Mouse (Mus musculus): Measurements from ENCODE around the gene Arl16. TPM values are rescaled to one million over a fixed set of nuclear protein-coding genes. Genes with fewer than 3 reads are reported as not detected.
A peak's percentile ranks its signal among the peaks of the same experiment; 100 is the strongest.

Gene Arl16
- total and polyA plus RNA-seq, 2 experiments from 2014 or later: 35.2 to 56.4 TPM

- peak; percentile 95 for ATAC-seq
- DNase-seq: peak; percentile 89
- 2% methylated on average over 65 of the region's 77 CpGs for WGBS
- H3K27ac ChIP-seq (ENCODE audit: low read depth, low read length): peak within 1 kb of the TSS; percentile 58; the same call in 1 of the 2 replicates
- peaks cover 22% of the 10 kb centered on the region for H3K36me3 ChIP-seq (ENCODE audit: insufficient read depth)
- H3K9me3 ChIP-seq (ENCODE audit: low read length): no peaks in the 10 kb centered on the region
- H3K9ac ChIP-seq: peak within 1 kb of the TSS; percentile 90
- peak within 1 kb of the TSS; percentile 78 for H3K4me3 ChIP-seq (ENCODE audit: low read depth, low read length)
- no peaks in the 10 kb centered on the region for H3K27me3 ChIP-seq (ENCODE audit: insufficient read depth, low read length)
- peak within 1 kb of the TSS; percentile 81 for H3K4me2 ChIP-seq (ENCODE audit: low read depth)
- peaks cover 10% of the 10 kb centered on the region; the same call in 1 of the 2 replicates for H3K4me1 ChIP-seq (ENCODE audit: insufficient read depth)
- no peak; the same call in 1 of the 2 replicates for TF ChIP-seq CTCF (IDR thresholded peaks at IDR 0.05; ENCODE audit: low read depth)
Measured at GRCm38 (mm10) chr11:120437152-120437856, 30.1 kb downstream of the Arl16 start, which contains the start of gene Nploc4. Nploc4 (minus strand) TSS chr11:120437708.

GRCm38 (mm10) chr11:120426727-120427126 lies 40.7 kb downstream of the Arl16 start:
- TF ChIP-seq CTCF (IDR thresholded peaks at IDR 0.05; ENCODE audit: low read depth): no peak
- Histone ChIP-seq H3K27me3 (ENCODE audit: insufficient read depth, low read length) (no peaks in the 10 kb centered on the region), H3K9me3 (ENCODE audit: low read length) (no peaks in the 10 kb centered on the region), H3K27ac (ENCODE audit: low read depth, low read length) (no peak overlapping the region), H3K4me2 (ENCODE audit: low read depth) (no peak overlapping the region), H3K4me1 (ENCODE audit: insufficient read depth) (no peaks in the 10 kb centered on the region), H3K9ac (no peak overlapping the region), H3K4me3 (ENCODE audit: low read depth, low read length) (no peak overlapping the region), H3K36me3 (ENCODE audit: insufficient read depth) (peaks cover 65% of the 10 kb centered on the region)
- DNase-seq (no peak), ATAC-seq (no peak)
- 98% methylated on average over 3 of the region's 3 CpGs for WGBS

- Histone ChIP-seq H3K27ac (ENCODE audit: low read depth, low read length) (no peak overlapping the region), H3K4me1 (ENCODE audit: insufficient read depth) (no peaks in the 10 kb centered on the region), H3K9ac (no peak overlapping the region), H3K9me3 (ENCODE audit: low read length) (no peaks in the 10 kb centered on the region), H3K27me3 (ENCODE audit: insufficient read depth, low read length) (no peaks in the 10 kb centered on the region), H3K4me3 (ENCODE audit: low read depth, low read length) (no peak overlapping the region), H3K36me3 (ENCODE audit: insufficient read depth) (peaks cover 78% of the 10 kb centered on the region), H3K4me2 (ENCODE audit: low read depth) (no peak overlapping the region)
- DNase-seq (peak; percentile 76), ATAC-seq (no peak)
- peak; percentile 75 for TF ChIP-seq CTCF (IDR thresholded peaks at IDR 0.05; ENCODE audit: low read depth)
- WGBS: 66% methylated on average over 9 of the region's 9 CpGs
Measured at GRCm38 (mm10) chr11:120423569-120424295, 43.7 kb downstream of the Arl16 start.

- Histone ChIP-seq H3K27ac (ENCODE audit: low read depth, low read length) (no peak overlapping the region), H3K4me2 (ENCODE audit: low read depth) (no peak overlapping the region), H3K9ac (no peak overlapping the region), H3K36me3 (ENCODE audit: insufficient read depth) (peaks cover 78% of the 10 kb centered on the region), H3K4me1 (ENCODE audit: insufficient read depth) (no peaks in the 10 kb centered on the region), H3K9me3 (ENCODE audit: low read length) (no peaks in the 10 kb centered on the region), H3K27me3 (ENCODE audit: insufficient read depth, low read length) (no peaks in the 10 kb centered on the region), H3K4me3 (ENCODE audit: low read depth, low read length) (no peak overlapping the region)
- no peak for ATAC-seq
- WGBS: 92% methylated on average over 13 of the region's 13 CpGs
- no peak for DNase-seq
- TF ChIP-seq CTCF (IDR thresholded peaks at IDR 0.05; ENCODE audit: low read depth): no peak
Measured at GRCm38 (mm10) chr11:120422651-120423568, 44.5 kb downstream of the Arl16 start.

GRCm38 (mm10) chr11:120418592-120418991 lies 48.8 kb downstream of the Arl16 start:
- Histone ChIP-seq H3K27ac (ENCODE audit: low read depth, low read length) (no peak overlapping the region), H3K4me1 (ENCODE audit: insufficient read depth) (no peaks in the 10 kb centered on the region), H3K36me3 (ENCODE audit: insufficient read depth) (peaks cover 76% of the 10 kb centered on the region), H3K9me3 (ENCODE audit: low read length) (no peaks in the 10 kb centered on the region), H3K27me3 (ENCODE audit: insufficient read depth, low read length) (no peaks in the 10 kb centered on the region), H3K4me2 (ENCODE audit: low read depth) (no peak overlapping the region), H3K9ac (no peak overlapping the region), H3K4me3 (ENCODE audit: low read depth, low read length) (no peak overlapping the region)
- DNase-seq (no peak), ATAC-seq (no peak)
- 100% methylated on average over 1 of the region's 1 CpGs for WGBS
- no peak for TF ChIP-seq CTCF (IDR thresholded peaks at IDR 0.05; ENCODE audit: low read depth)

GRCm38 (mm10) chr11:120417852-120418251 lies 49.6 kb downstream of the Arl16 start:
- Histone ChIP-seq H3K36me3 (ENCODE audit: insufficient read depth) (peaks cover 77% of the 10 kb centered on the region), H3K4me1 (ENCODE audit: insufficient read depth) (no peaks in the 10 kb centered on the region)
- 92% methylated on average over 7 of the region's 7 CpGs for WGBS

More at GRCm38 (mm10) chr11:120417852-120418251, 49.6 kb downstream of the Arl16 start:
- no peaks in the 10 kb centered on the region for H3K9me3 ChIP-seq (ENCODE audit: low read length)
- no peak overlapping the region for H3K27ac ChIP-seq (ENCODE audit: low read depth, low read length)
- H3K4me2 ChIP-seq (ENCODE audit: low read depth): no peak overlapping the region
- no peak for DNase-seq
- no peak overlapping the region for H3K4me3 ChIP-seq (ENCODE audit: low read depth, low read length)
- ATAC-seq: no peak
- no peak for TF ChIP-seq CTCF (IDR thresholded peaks at IDR 0.05; ENCODE audit: low read depth)
- no peaks in the 10 kb centered on the region for H3K27me3 ChIP-seq (ENCODE audit: insufficient read depth, low read length)
- H3K9ac ChIP-seq: no peak overlapping the region

Other genes with a start within 250 kb of the Arl16 start
- 19.3 and 26.5 TPM in 2 replicates for gene Bahcc1, start 234.7 kb downstream of the Arl16 start, total RNA-seq (2014; rRNA removed)
- 3.9 and 6.5 TPM in 2 replicates for gene Bahcc1, start 234.7 kb downstream of the Arl16 start, polyA plus RNA-seq (2015; fragmentation: Nextera tagmentation; extraction: Ambion mirVana)
- gene Actg1, start 119.1 kb downstream of the Arl16 start, total RNA-seq (2014; rRNA removed): 2,455 and 2,516 TPM in 2 replicates
- 4,096 and 4,381 TPM in 2 replicates for gene Actg1, start 119.1 kb downstream of the Arl16 start, polyA plus RNA-seq (2015; fragmentation: Nextera tagmentation; extraction: Ambion mirVana)
- gene Fscn2, start 106.1 kb downstream of the Arl16 start, total RNA-seq (2014; rRNA removed): 0.29 TPM in 1 of 2 replicates, not detected in the other
- gene Fscn2, start 106.1 kb downstream of the Arl16 start, polyA plus RNA-seq (2015; fragmentation: Nextera tagmentation; extraction: Ambion mirVana): 1.9 and 2.0 TPM in 2 replicates
- gene Faap100, start 88.8 kb downstream of the Arl16 start, total RNA-seq (2014; rRNA removed): 107 and 132 TPM in 2 replicates
- 73.4 and 97.8 TPM in 2 replicates for gene Faap100, start 88.8 kb downstream of the Arl16 start, polyA plus RNA-seq (2015; fragmentation: Nextera tagmentation; extraction: Ambion mirVana)
- 44.2 and 65.8 TPM in 2 replicates for gene Nploc4, start 29.9 kb downstream of the Arl16 start, total RNA-seq (2014; rRNA removed)
- 23.1 and 28.6 TPM in 2 replicates for gene Nploc4, start 29.9 kb downstream of the Arl16 start, polyA plus RNA-seq (2015; fragmentation: Nextera tagmentation; extraction: Ambion mirVana)
- not detected in 2 replicates for gene Tspan10, start 25.0 kb downstream of the Arl16 start, total RNA-seq (2014; rRNA removed)
- gene Tspan10, start 25.0 kb downstream of the Arl16 start, polyA plus RNA-seq (2015; fragmentation: Nextera tagmentation; extraction: Ambion mirVana): not detected in 2 replicates
- gene Pde6g, start 14.1 kb downstream of the Arl16 start, total RNA-seq (2014; rRNA removed): 0.33 TPM in 1 of 2 replicates, not detected in the other
- gene Pde6g, start 14.1 kb downstream of the Arl16 start, polyA plus RNA-seq (2015; fragmentation: Nextera tagmentation; extraction: Ambion mirVana): 0.18 and 1.4 TPM in 2 replicates
- gene Oxld1, start 9.5 kb downstream of the Arl16 start, total RNA-seq (2014; rRNA removed): 9.9 and 15.2 TPM in 2 replicates
- gene Oxld1, start 9.5 kb downstream of the Arl16 start, polyA plus RNA-seq (2015; fragmentation: Nextera tagmentation; extraction: Ambion mirVana): 12.7 and 13.8 TPM in 2 replicates
- gene Ccdc137, start 9.5 kb downstream of the Arl16 start, total RNA-seq (2014; rRNA removed): 18.1 and 21.0 TPM in 2 replicates
- 13.6 and 15.4 TPM in 2 replicates for gene Ccdc137, start 9.5 kb downstream of the Arl16 start, polyA plus RNA-seq (2015; fragmentation: Nextera tagmentation; extraction: Ambion mirVana)
- gene Mrpl12, start 17.0 kb upstream of the Arl16 start, total RNA-seq (2014; rRNA removed): 42.6 and 49.9 TPM in 2 replicates
- gene Mrpl12, start 17.0 kb upstream of the Arl16 start, polyA plus RNA-seq (2015; fragmentation: Nextera tagmentation; extraction: Ambion mirVana): 143 and 179 TPM in 2 replicates
- 20.9 and 22.8 TPM in 2 replicates for gene Slc25a10, start 24.2 kb upstream of the Arl16 start, total RNA-seq (2014; rRNA removed)
- gene Slc25a10, start 24.2 kb upstream of the Arl16 start, polyA plus RNA-seq (2015; fragmentation: Nextera tagmentation; extraction: Ambion mirVana): 20.5 and 21.1 TPM in 2 replicates
- gene Gcgr, start 63.1 kb upstream of the Arl16 start, total RNA-seq (2014; rRNA removed): not detected in 2 replicates
- 0.09 and 0.22 TPM in 2 replicates for gene Gcgr, start 63.1 kb upstream of the Arl16 start, polyA plus RNA-seq (2015; fragmentation: Nextera tagmentation; extraction: Ambion mirVana)
- gene Mcrip1, start 82.1 kb upstream of the Arl16 start, total RNA-seq (2014; rRNA removed): 103 and 105 TPM in 2 replicates
- 261 and 275 TPM in 2 replicates for gene Mcrip1, start 82.1 kb upstream of the Arl16 start, polyA plus RNA-seq (2015; fragmentation: Nextera tagmentation; extraction: Ambion mirVana)
- not detected in 2 replicates for gene Ppp1r27, start 83.5 kb upstream of the Arl16 start, total RNA-seq (2014; rRNA removed)
- gene Ppp1r27, start 83.5 kb upstream of the Arl16 start, polyA plus RNA-seq (2015; fragmentation: Nextera tagmentation; extraction: Ambion mirVana): not detected in 2 replicates
- 162 and 174 TPM in 2 replicates for gene P4hb, start 105.6 kb upstream of the Arl16 start, total RNA-seq (2014; rRNA removed)
- gene P4hb, start 105.6 kb upstream of the Arl16 start, polyA plus RNA-seq (2015; fragmentation: Nextera tagmentation; extraction: Ambion mirVana): 208 and 218 TPM in 2 replicates
- gene Arhgdia, start 114.0 kb upstream of the Arl16 start, total RNA-seq (2014; rRNA removed): 214 and 237 TPM in 2 replicates
- gene Arhgdia, start 114.0 kb upstream of the Arl16 start, polyA plus RNA-seq (2015; fragmentation: Nextera tagmentation; extraction: Ambion mirVana): 416 and 435 TPM in 2 replicates
- 99.8 and 111 TPM in 2 replicates for gene Alyref, start 130.8 kb upstream of the Arl16 start, total RNA-seq (2014; rRNA removed)
- 207 and 238 TPM in 2 replicates for gene Alyref, start 130.8 kb upstream of the Arl16 start, polyA plus RNA-seq (2015; fragmentation: Nextera tagmentation; extraction: Ambion mirVana)
- 54.2 and 64.2 TPM in 2 replicates for gene Anapc11, start 130.8 kb upstream of the Arl16 start, total RNA-seq (2014; rRNA removed)
- gene Anapc11, start 130.8 kb upstream of the Arl16 start, polyA plus RNA-seq (2015; fragmentation: Nextera tagmentation; extraction: Ambion mirVana): 207 and 226 TPM in 2 replicates
- gene Npb, start 140.9 kb upstream of the Arl16 start, total RNA-seq (2014; rRNA removed): not detected in 2 replicates
- gene Npb, start 140.9 kb upstream of the Arl16 start, polyA plus RNA-seq (2015; fragmentation: Nextera tagmentation; extraction: Ambion mirVana): 0.42 and 0.80 TPM in 2 replicates
- gene Pcyt2, start 150.3 kb upstream of the Arl16 start, total RNA-seq (2014; rRNA removed): 102 and 129 TPM in 2 replicates
- 107 and 117 TPM in 2 replicates for gene Pcyt2, start 150.3 kb upstream of the Arl16 start, polyA plus RNA-seq (2015; fragmentation: Nextera tagmentation; extraction: Ambion mirVana)
- gene Sirt7, start 157.6 kb upstream of the Arl16 start, total RNA-seq (2014; rRNA removed): 48.7 and 51.8 TPM in 2 replicates
- gene Sirt7, start 157.6 kb upstream of the Arl16 start, polyA plus RNA-seq (2015; fragmentation: Nextera tagmentation; extraction: Ambion mirVana): 37.4 and 40.7 TPM in 2 replicates
- 37.5 and 40.1 TPM in 2 replicates for gene Mafg, start 166.0 kb upstream of the Arl16 start, total RNA-seq (2014; rRNA removed)
- 24.6 and 39.7 TPM in 2 replicates for gene Mafg, start 166.0 kb upstream of the Arl16 start, polyA plus RNA-seq (2015; fragmentation: Nextera tagmentation; extraction: Ambion mirVana)
- gene Pycr1, start 176.2 kb upstream of the Arl16 start, total RNA-seq (2014; rRNA removed): 8.7 and 13.8 TPM in 2 replicates
- 19.5 and 23.0 TPM in 2 replicates for gene Pycr1, start 176.2 kb upstream of the Arl16 start, polyA plus RNA-seq (2015; fragmentation: Nextera tagmentation; extraction: Ambion mirVana)
- gene Myadml2, start 180.6 kb upstream of the Arl16 start, total RNA-seq (2014; rRNA removed): 1.1 and 3.2 TPM in 2 replicates
- gene Myadml2, start 180.6 kb upstream of the Arl16 start, polyA plus RNA-seq (2015; fragmentation: Nextera tagmentation; extraction: Ambion mirVana): 1.3 and 1.5 TPM in 2 replicates
- 5.5 and 5.9 TPM in 2 replicates for gene Notum, start 193.6 kb upstream of the Arl16 start, total RNA-seq (2014; rRNA removed)
- gene Notum, start 193.6 kb upstream of the Arl16 start, polyA plus RNA-seq (2015; fragmentation: Nextera tagmentation; extraction: Ambion mirVana): 3.6 and 4.9 TPM in 2 replicates
- gene Aspscr1, start 205.4 kb upstream of the Arl16 start, total RNA-seq (2014; rRNA removed): 97.7 and 102 TPM in 2 replicates
- 137 and 139 TPM in 2 replicates for gene Aspscr1, start 205.4 kb upstream of the Arl16 start, polyA plus RNA-seq (2015; fragmentation: Nextera tagmentation; extraction: Ambion mirVana)
- gene Cenpx, start 246.1 kb upstream of the Arl16 start, total RNA-seq (2014; rRNA removed): 28.5 and 52.1 TPM in 2 replicates
- 91.3 and 114 TPM in 2 replicates for gene Cenpx, start 246.1 kb upstream of the Arl16 start, polyA plus RNA-seq (2015; fragmentation: Nextera tagmentation; extraction: Ambion mirVana)
- gene Lrrc45, start 246.3 kb upstream of the Arl16 start, total RNA-seq (2014; rRNA removed): 57.6 and 58.4 TPM in 2 replicates
- 31.0 and 41.0 TPM in 2 replicates for gene Lrrc45, start 246.3 kb upstream of the Arl16 start, polyA plus RNA-seq (2015; fragmentation: Nextera tagmentation; extraction: Ambion mirVana)

All from forebrain, postnatal 0 days (tissue).